Mouse (Mus musculus): Measurements from ENCODE around the gene Cdc34.

GRCm38 (mm10) chr10:79658829-79659228, 23.2 kb upstream of the Cdc34 start:
- TF ChIP-seq EP300 (IDR thresholded peaks at IDR 0.05; ENCODE audit: insufficient read depth, low read depth, low read length) (no peak), POLR2A (IDR thresholded peaks at IDR 0.05; ENCODE audit: insufficient read depth, low read length) (no peak), CTCF (IDR thresholded peaks at IDR 0.05; ENCODE audit: low read depth, low read length) (peak; percentile 90)

All from ES-Bruce4 (cell line).